Mouse (Mus musculus) bone marrow, adult 2 months (tissue): ENCODE results near the gene Diras1. TPM values are rescaled to one million over a fixed set of nuclear protein-coding genes. Genes with fewer than 3 reads are reported as not detected.
"Not testable (repeated sequence)": the region's sequence is repeated elsewhere in the genome, so short reads cannot be mapped to it uniquely, and the experiment has no call there.

Experiments
- H3K27ac ChIP-seq: fragments of 200-500 bp; 2 replicates; pipeline ENCODE4 v1.5.1; 2012; ENCODE audit warnings: low read depth, mild to moderate bottlenecking, control low read depth, inconsistent platforms, low read length; ENCODE audit not compliant: control insufficient read depth, poor library complexity, insufficient read depth
- H3K4me1 ChIP-seq: fragments of 200-500 bp; 2 replicates; pipeline ENCODE4 v1.6.1; 2011; ENCODE audit warnings: low read length; ENCODE audit not compliant: control insufficient read depth, insufficient read depth
- H3K4me3 ChIP-seq: fragments of 200-500 bp; replicated peaks from 2 replicates; pipeline ENCODE3; 2011; ENCODE audit warnings: mild to moderate bottlenecking, low read depth, low read length, control low read depth; ENCODE audit not compliant: control insufficient read depth
- CTCF ChIP-seq: fragments of 200-500 bp; IDR thresholded peaks from 2 replicates; pipeline ENCODE4 v1.5.1; 2011; ENCODE audit warnings: low read length, control low read depth; ENCODE audit not compliant: control insufficient read depth, insufficient read depth
- POLR2A ChIP-seq: fragments of 200-500 bp; IDR thresholded peaks from 2 replicates; pipeline ENCODE4 v1.6.1; 2011; ENCODE audit warnings: low read depth, mild to moderate bottlenecking, control low read depth, low read length, borderline replicate concordance; ENCODE audit not compliant: control insufficient read depth
- WGBS: fragments of 180-500 bp; shearing (Covaris S2); methylation state at CpG from one replicate; pipeline ENCODE4 v1.1.7; 2018; 5-methylcytosine and 5-hydroxymethylcytosine counted together
- polyA plus RNA-seq: library from polyadenylated mRNA; stranded (reverse); fragments of >200 nt; gene quantifications from 2 replicates; pipeline ENCODE4 v1.2.4, GENCODE M21; 2011; ENCODE audit warnings: low replicate concordance; ENCODE audit not compliant: missing spikeins, insufficient read depth, insufficient read length

The Diras1 gene
- polyA plus RNA-seq, 1 experiment, result not detected

DNA sequence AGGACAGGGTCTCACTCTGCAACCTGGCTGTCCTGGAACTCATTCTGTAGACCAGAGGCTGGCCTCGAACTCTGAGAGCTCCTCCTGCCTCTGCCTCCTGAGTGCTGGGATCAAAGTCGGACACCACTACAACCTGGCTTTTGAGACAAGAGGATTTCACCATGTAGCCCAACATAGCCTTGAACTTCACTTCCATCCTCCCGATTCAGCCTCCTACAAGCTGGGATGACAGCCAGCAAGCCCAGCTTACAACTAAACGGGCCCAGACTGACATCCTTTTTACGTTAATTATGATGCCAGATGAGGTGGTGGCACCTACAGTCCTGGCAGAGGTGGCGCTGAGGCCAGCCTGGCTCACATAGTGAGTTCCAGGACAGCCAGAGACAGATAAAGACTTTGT lies 33.4 kb upstream of the Diras1 start:
- 72% methylated on average over 6 of the region's 6 CpGs for WGBS
- H3K4me1 ChIP-seq, result peaks cover 1% of the 10 kb centered on the region; the same call in 1 of the 2 replicates
- H3K27ac ChIP-seq, result no peak overlapping the region
- TF ChIP-seq POLR2A (no peak), CTCF (no peak)
- no peak overlapping the region for H3K4me3 ChIP-seq

DNA sequence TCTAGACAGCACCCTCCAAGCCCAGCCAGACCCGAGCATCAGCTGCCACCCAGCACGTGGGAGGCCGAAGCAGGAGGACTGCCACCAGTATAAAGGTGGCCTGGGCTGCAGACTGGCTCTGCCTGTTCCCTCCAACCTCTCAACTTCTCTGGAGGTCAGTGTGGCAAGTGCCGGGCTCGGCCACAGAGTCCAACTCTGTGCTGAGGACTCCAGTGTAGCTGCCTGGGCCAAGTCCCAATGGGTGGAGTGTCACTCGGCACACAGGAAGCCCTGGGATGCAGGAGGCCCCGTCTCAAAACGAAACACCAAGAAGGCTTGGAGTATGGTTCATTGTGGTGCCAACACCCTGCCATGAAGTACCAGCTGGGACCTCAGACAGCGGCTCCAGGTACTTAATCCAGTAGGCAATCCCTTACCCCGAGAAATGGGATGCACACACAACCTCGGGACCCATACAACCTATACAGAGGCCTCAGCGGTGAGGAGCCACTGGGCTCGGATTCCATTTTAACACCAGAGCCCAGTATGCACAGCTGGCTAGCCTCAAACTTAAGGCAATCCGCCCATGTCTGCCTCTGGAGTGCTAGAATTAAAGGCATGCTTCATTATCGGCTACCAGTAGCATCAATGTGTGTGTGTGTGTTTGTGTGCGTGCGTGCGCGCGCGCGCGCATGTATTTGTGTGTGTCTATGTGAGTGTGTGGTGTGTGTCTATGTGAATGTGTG lies 32.1 kb upstream of the Diras1 start:
- no peak overlapping the region for H3K4me3 ChIP-seq
- H3K27ac ChIP-seq, result no peak overlapping the region
- WGBS, result 90% methylated on average over 23 of the region's 23 CpGs
- H3K4me1 ChIP-seq, result peaks cover 1% of the 10 kb centered on the region; the same call in 1 of the 2 replicates
- no peak for TF ChIP-seq POLR2A
- TF ChIP-seq CTCF, result no peak

DNA sequence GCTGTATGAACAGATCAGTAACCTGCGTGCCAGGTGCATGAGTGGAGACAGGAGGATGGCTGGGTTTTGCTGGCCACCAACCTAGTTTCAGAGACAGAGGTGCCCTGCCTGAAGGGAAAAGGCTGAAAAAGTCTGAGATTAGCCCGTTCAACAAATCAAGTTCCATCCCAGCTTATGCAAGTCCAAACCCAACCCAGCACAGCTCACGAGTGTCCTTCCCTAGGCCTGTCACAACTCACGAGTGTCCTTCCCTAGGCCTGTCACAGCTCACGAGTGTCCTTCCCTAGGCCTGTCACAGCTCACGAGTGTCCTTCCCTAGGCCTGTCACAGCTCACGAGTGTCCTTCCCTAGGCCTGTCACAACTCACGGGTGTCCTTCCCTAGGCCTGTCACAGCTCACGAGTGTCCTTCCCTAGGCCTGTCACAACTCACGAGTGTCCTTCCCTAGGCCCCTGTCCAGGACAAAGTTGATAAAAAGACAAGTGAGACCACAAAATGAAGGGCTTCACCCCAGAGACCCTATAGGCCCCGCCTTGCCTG lies 30.4 kb upstream of the Diras1 start:
- H3K4me1 ChIP-seq, H3K27ac ChIP-seq, H3K4me3 ChIP-seq: not testable (repeated sequence)
- 79% methylated on average over 11 of the region's 11 CpGs for WGBS

DNA sequence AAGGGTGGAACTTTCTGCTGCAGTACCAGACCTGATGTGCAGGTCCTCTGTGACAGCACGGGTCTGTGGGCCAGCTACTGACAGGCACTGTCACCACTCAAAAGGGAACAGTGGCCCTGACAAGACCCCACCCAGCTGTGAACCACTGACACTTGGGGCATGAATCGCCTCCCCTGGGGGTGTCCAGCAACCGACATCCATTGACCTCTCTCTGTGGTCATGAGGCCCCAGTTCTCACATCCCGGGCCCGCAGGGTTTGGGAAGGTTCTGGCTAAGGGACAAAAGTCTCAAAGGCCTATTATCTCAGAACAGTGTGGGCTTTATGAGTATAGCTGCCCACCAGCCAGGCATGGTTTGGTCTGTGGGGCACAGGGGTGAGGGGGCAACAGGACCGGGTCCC lies 29.7 kb upstream of the Diras1 start:
- no peak overlapping the region for H3K27ac ChIP-seq
- peaks cover 1% of the 10 kb centered on the region; the same call in 1 of the 2 replicates for H3K4me1 ChIP-seq
- no peak overlapping the region for H3K4me3 ChIP-seq
- no peak for TF ChIP-seq CTCF
- WGBS, result 88% methylated on average over 6 of the region's 6 CpGs

DNA sequence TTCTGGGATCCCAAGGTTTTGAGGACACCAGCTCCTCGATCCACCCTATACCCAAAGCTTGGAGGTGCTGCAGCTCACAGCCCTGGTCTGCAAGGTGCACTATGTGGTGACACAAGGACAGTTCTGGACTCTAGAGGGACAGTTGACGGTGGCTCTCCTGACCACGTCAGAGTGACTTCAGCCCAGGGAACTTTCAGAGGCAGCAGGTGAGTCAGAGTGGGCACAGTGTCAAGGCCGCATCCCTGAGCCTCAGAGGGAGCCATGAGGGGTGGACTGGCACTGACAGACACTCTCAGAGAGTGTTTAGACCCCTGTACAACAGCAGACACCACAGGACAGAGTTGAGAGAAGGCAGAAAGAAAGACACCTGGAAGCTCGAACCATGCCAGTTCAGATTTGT lies 27.1 kb upstream of the Diras1 start:
- Histone ChIP-seq H3K4me1 (no peaks in the 10 kb centered on the region; the same call in 1 of the 2 replicates), H3K27ac (no peak overlapping the region), H3K4me3 (no peak overlapping the region)
- 83% methylated on average over 5 of the region's 5 CpGs for WGBS
- TF ChIP-seq POLR2A (no peak), CTCF (no peak)

DNA sequence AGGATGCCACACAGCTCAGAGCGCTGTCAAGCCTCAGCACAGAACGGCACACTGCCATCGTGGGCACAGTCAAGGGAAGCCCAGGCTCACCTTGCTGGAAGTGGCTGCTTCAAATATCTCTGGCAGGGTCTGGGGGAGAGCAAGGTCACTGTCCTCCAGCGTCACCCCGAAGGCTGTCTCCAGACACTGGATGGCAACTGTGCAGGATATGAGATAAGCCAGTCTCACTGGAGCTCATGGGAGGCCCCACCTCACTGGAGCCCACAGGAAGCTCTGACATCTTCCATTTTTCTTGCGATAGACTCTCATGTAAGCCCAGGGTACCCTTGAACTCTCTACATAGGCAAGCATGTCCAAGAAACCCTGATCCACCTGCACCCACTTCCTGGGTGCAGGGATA lies 25.7 kb upstream of the Diras1 start:
- 65% methylated on average over 6 of the region's 6 CpGs for whole genome bisulfite sequencing

DNA sequence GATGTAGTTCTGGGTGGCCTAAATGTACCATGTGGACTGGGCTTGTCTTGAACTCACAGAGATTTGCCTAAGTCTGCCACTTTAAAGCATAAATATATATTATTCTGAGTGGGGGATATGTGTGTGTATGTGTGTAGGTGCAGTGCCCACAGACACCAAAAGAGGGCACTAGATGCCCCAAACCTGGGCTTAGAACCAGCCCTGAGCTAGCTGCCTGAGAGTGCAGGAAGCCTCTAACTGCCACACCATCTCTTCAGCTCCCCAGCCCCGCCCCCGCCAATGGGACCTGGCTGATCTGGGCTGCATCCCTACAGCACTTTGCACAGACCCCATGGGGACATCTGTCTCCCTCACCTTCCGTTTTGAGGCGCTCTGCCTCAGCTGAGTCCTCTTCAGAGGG lies 25.2 kb upstream of the Diras1 start:
- TF ChIP-seq POLR2A (no peak), CTCF (peak; percentile 41; the same call in 1 of the 2 replicates)
- H3K4me3 ChIP-seq, result no peak overlapping the region
- H3K27ac ChIP-seq, result no peak overlapping the region
- WGBS, result 79% methylated on average over 4 of the region's 4 CpGs
- H3K4me1 ChIP-seq, result no peaks in the 10 kb centered on the region; the same call in 1 of the 2 replicates

More for the DNA sequence above, 25.7 kb upstream of the Diras1 start:
- H3K4me3 ChIP-seq, result no peak overlapping the region
- no peak for TF ChIP-seq POLR2A
- no peaks in the 10 kb centered on the region; the same call in 1 of the 2 replicates for H3K4me1 ChIP-seq
- H3K27ac ChIP-seq, result no peak overlapping the region

DNA sequence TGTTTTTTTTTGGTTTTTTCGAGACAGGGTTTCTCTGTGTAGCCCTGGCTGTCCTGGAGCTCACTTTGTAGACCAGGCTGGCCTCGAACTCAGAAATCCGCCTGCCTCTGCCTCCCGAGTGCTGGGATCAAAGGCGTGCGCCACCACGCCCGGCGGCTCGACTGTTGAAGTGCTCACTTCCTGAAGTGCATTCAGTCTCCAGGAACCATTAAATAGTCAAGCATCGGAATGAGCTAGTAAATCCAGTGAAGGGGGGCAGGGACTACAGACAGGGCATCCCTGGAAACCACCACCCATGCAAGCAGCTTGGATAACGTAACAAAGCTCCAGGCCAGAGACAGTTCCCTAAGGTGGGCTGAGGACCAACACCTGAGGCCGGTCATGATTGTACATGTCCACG lies 19.8 kb upstream of the Diras1 start:
- H3K27ac ChIP-seq, H3K4me1 ChIP-seq, H3K4me3 ChIP-seq: not testable (repeated sequence)
- 87% methylated on average over 14 of the region's 14 CpGs for WGBS

DNA sequence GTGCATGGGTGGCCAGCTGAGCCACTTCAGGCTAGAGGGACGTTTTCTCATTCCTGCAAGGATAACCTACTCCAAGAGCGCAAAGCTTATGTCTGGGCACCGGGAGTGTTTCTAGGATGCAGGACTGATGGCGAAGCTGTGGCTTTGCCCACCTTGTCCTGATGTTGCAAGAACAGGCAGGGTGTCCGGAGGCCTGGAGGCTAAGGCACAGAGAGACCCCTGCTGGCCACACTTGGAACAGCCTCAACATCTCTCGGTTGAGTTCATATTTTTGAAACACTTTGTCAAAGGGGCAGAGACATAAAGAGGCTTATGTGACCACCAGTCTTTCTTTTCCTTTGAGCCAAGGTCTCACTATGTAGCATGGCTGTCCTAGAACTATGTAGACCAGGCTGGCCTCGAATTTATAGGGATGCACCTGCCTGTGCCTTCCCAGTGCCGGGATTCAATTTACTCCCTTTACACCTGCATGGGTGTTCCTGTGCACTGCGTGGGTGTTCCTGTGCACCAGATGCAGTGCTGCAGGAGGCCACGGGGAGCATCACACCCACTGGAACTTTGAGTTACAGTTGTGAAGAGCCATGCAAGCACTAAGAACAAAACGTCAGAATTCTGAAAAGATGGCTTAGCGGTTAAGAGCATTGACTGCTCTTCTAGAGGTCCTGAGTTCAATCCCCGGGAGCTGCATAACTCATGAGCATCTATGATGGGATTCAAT lies 16.2 kb upstream of the Diras1 start:
- Histone ChIP-seq H3K4me1 (no peaks in the 10 kb centered on the region; the same call in 1 of the 2 replicates), H3K27ac (no peak overlapping the region), H3K4me3 (no peak overlapping the region)
- TF ChIP-seq POLR2A (no peak), CTCF (peak; percentile 84)
- WGBS, result 25% methylated on average over 13 of the region's 13 CpGs
